Mouse (Mus musculus): ENCODE measurements around the gene Smoc1. TPM values are rescaled to one million over a fixed set of nuclear protein-coding genes. Genes with fewer than 3 reads are reported as not detected.

The Smoc1 gene
- polyA plus RNA-seq (2012; rRNA removed), result 2.9 and 4.4 TPM in 2 replicates

- 5% methylated on average over 42 of the region's 42 CpGs for WGBS
- 0 out of 2 replicates have a peak within 1 kb of the TSS, but pooled peaks have one; percentile 8 for H3K4me3 ChIP-seq (ENCODE audit: insufficient read depth, low read depth, low read length)
- H3K4me1 ChIP-seq (ENCODE audit: control insufficient read depth, insufficient read depth, low read length), result no peaks in the 10 kb centered on the region
- peaks cover 3% of the 10 kb centered on the region; the same call in 1 of the 2 replicates for H3K27me3 ChIP-seq (replicated peaks; ENCODE audit: control insufficient read depth, insufficient read depth, low read length)
- no peak within 1 kb of the TSS for H3K27ac ChIP-seq (ENCODE audit: insufficient read depth, low read depth, low read length)
- DNase-seq, result peak; percentile 23
- no peak for TF ChIP-seq POLR2A (IDR thresholded peaks at IDR 0.05; ENCODE audit: low read depth, low read length)
- TF ChIP-seq CTCF (conservative IDR thresholded peaks at IDR 0.05; ENCODE audit: insufficient read depth, insufficient read length, low read depth, low read length), result no peak
- no peaks in the 10 kb centered on the region for H3K36me3 ChIP-seq (ENCODE audit: control insufficient read depth, insufficient read depth, low read length)
These were observed at the start of gene Smoc1 for GRCm38 (mm10) chr12:81026277-81026994. Smoc1 (plus strand) TSS chr12:81026808.

- peak; percentile 95 for TF ChIP-seq CTCF (conservative IDR thresholded peaks at IDR 0.05; ENCODE audit: insufficient read depth, insufficient read length, low read depth, low read length)
- no peak for TF ChIP-seq POLR2A (IDR thresholded peaks at IDR 0.05; ENCODE audit: low read depth, low read length)
- H3K27me3 ChIP-seq (replicated peaks; ENCODE audit: control insufficient read depth, insufficient read depth, low read length), result no peaks in the 10 kb centered on the region
- no peaks in the 10 kb centered on the region for H3K4me1 ChIP-seq (ENCODE audit: control insufficient read depth, insufficient read depth, low read length)
- H3K36me3 ChIP-seq (ENCODE audit: control insufficient read depth, insufficient read depth, low read length), result no peaks in the 10 kb centered on the region
- 1% methylated on average over 7 of the region's 7 CpGs for WGBS
- H3K27ac ChIP-seq (ENCODE audit: insufficient read depth, low read depth, low read length), result no peak overlapping the region
- H3K4me3 ChIP-seq (ENCODE audit: insufficient read depth, low read depth, low read length), result no peak overlapping the region
- DNase-seq, result peak; percentile 62
These were observed 44.3 kb upstream of the Smoc1 start for GRCm38 (mm10) chr12:80982326-80982725.

GRCm38 (mm10) chr12:80983695-80984094 is 42.9 kb upstream of the Smoc1 start:
- H3K4me1 ChIP-seq (ENCODE audit: control insufficient read depth, insufficient read depth, low read length), result no peaks in the 10 kb centered on the region
- H3K27ac ChIP-seq (ENCODE audit: insufficient read depth, low read depth, low read length), result no peak overlapping the region
- TF ChIP-seq CTCF (conservative IDR thresholded peaks at IDR 0.05; ENCODE audit: insufficient read depth, insufficient read length, low read depth, low read length), result no peak
- no peak for TF ChIP-seq POLR2A (IDR thresholded peaks at IDR 0.05; ENCODE audit: low read depth, low read length)
- H3K36me3 ChIP-seq (ENCODE audit: control insufficient read depth, insufficient read depth, low read length), result no peaks in the 10 kb centered on the region
- H3K27me3 ChIP-seq (replicated peaks; ENCODE audit: control insufficient read depth, insufficient read depth, low read length), result no peaks in the 10 kb centered on the region
- 43% methylated on average over 9 of the region's 9 CpGs for WGBS
- DNase-seq, result no peak
- no peak overlapping the region for H3K4me3 ChIP-seq (ENCODE audit: insufficient read depth, low read depth, low read length)

- Histone ChIP-seq H3K4me1 (ENCODE audit: control insufficient read depth, insufficient read depth, low read length) (no peaks in the 10 kb centered on the region), H3K27me3 (replicated peaks; ENCODE audit: control insufficient read depth, insufficient read depth, low read length) (no peaks in the 10 kb centered on the region), H3K4me3 (ENCODE audit: insufficient read depth, low read depth, low read length) (no peak overlapping the region), H3K27ac (ENCODE audit: insufficient read depth, low read depth, low read length) (no peak overlapping the region), H3K36me3 (ENCODE audit: control insufficient read depth, insufficient read depth, low read length) (no peaks in the 10 kb centered on the region)
- 77% methylated on average over 4 of the region's 4 CpGs for WGBS
- TF ChIP-seq POLR2A (IDR thresholded peaks at IDR 0.05; ENCODE audit: low read depth, low read length), result no peak
- TF ChIP-seq CTCF (conservative IDR thresholded peaks at IDR 0.05; ENCODE audit: insufficient read depth, insufficient read length, low read depth, low read length), result no peak
- DNase-seq, result no peak
These were observed 40.0 kb upstream of the Smoc1 start for GRCm38 (mm10) chr12:80986628-80987027.

GRCm38 (mm10) chr12:80988286-80988685 is 38.3 kb upstream of the Smoc1 start:
- H3K4me1 ChIP-seq (ENCODE audit: control insufficient read depth, insufficient read depth, low read length), result no peaks in the 10 kb centered on the region
- no peak for DNase-seq
- H3K27ac ChIP-seq (ENCODE audit: insufficient read depth, low read depth, low read length), result no peak overlapping the region
- TF ChIP-seq POLR2A (IDR thresholded peaks at IDR 0.05; ENCODE audit: low read depth, low read length), result no peak
- TF ChIP-seq CTCF (conservative IDR thresholded peaks at IDR 0.05; ENCODE audit: insufficient read depth, insufficient read length, low read depth, low read length), result no peak
- H3K36me3 ChIP-seq (ENCODE audit: control insufficient read depth, insufficient read depth, low read length), result no peaks in the 10 kb centered on the region
- no peak overlapping the region for H3K4me3 ChIP-seq (ENCODE audit: insufficient read depth, low read depth, low read length)
- WGBS, result 83% methylated on average over 3 of the region's 3 CpGs
- no peaks in the 10 kb centered on the region for H3K27me3 ChIP-seq (replicated peaks; ENCODE audit: control insufficient read depth, insufficient read depth, low read length)

GRCm38 (mm10) chr12:80990901-80991445 is 35.6 kb upstream of the Smoc1 start:
- TF ChIP-seq CTCF (conservative IDR thresholded peaks at IDR 0.05; ENCODE audit: insufficient read depth, insufficient read length, low read depth, low read length), result no peak
- no peak for TF ChIP-seq POLR2A (IDR thresholded peaks at IDR 0.05; ENCODE audit: low read depth, low read length)
- Histone ChIP-seq H3K4me1 (ENCODE audit: control insufficient read depth, insufficient read depth, low read length) (no peaks in the 10 kb centered on the region), H3K27me3 (replicated peaks; ENCODE audit: control insufficient read depth, insufficient read depth, low read length) (no peaks in the 10 kb centered on the region), H3K4me3 (ENCODE audit: insufficient read depth, low read depth, low read length) (no peak overlapping the region), H3K27ac (ENCODE audit: insufficient read depth, low read depth, low read length) (no peak overlapping the region), H3K36me3 (ENCODE audit: control insufficient read depth, insufficient read depth, low read length) (no peaks in the 10 kb centered on the region)
- WGBS, result 82% methylated on average over 13 of the region's 13 CpGs
- DNase-seq, result no peak

GRCm38 (mm10) chr12:80991806-80992205 is 34.8 kb upstream of the Smoc1 start:
- H3K27ac ChIP-seq (ENCODE audit: insufficient read depth, low read depth, low read length), result no peak overlapping the region
- H3K4me1 ChIP-seq (ENCODE audit: control insufficient read depth, insufficient read depth, low read length), result no peaks in the 10 kb centered on the region
- no peaks in the 10 kb centered on the region for H3K36me3 ChIP-seq (ENCODE audit: control insufficient read depth, insufficient read depth, low read length)
- DNase-seq, result no peak
- WGBS, result 71% methylated on average over 10 of the region's 10 CpGs
- TF ChIP-seq CTCF (conservative IDR thresholded peaks at IDR 0.05; ENCODE audit: insufficient read depth, insufficient read length, low read depth, low read length), result no peak
- TF ChIP-seq POLR2A (IDR thresholded peaks at IDR 0.05; ENCODE audit: low read depth, low read length), result no peak
- no peak overlapping the region for H3K4me3 ChIP-seq (ENCODE audit: insufficient read depth, low read depth, low read length)
- H3K27me3 ChIP-seq (replicated peaks; ENCODE audit: control insufficient read depth, insufficient read depth, low read length), result no peaks in the 10 kb centered on the region
